Mouse (Mus musculus) retina, adult 2 months (tissue): Measurements from ENCODE around the gene 2510009E07Rik.
A peak's percentile ranks its signal among the peaks of the same experiment; 100 is the strongest.
"Not testable (repeated sequence)": the region's sequence is repeated elsewhere in the genome, so short reads cannot be mapped to it uniquely, and the experiment has no call there.

Experiments used
- DNase-seq: peaks from one replicate; pipeline ENCODE4 v3.0.0-alpha.2; 2012; ENCODE audit warnings: low read depth, low spot score

Gene 2510009E07Rik

DNA sequence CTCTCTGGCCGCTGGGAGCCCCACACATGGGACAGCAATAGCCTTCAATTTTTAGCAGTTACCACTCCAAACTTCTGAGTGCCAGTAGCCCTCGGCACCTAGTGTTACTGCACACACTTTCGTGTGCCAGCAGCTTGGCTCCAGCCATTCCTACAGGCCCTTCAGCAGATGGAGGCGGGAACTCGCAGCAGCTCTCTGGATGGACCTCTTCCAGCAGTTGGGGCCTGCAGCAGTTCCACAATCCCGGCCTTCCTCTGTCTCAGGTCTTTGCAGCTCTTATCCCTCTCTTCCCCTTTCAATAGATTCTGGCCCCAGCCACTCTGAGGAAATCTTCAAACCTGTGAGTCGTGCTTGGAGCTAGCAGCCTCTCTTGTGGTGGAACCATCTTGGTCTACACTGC, 17.7 kb downstream of the 2510009E07Rik start:
- no peak for DNase-seq

GRCm38 (mm10) chr16:21673651-21674050, 20.8 kb downstream of the 2510009E07Rik start:
- DNase-seq, result not testable (repeated sequence)

- DNase-seq, result not testable (repeated sequence)
Observed at GRCm38 (mm10) chr16:21673046-21673445, 21.4 kb downstream of the 2510009E07Rik start.

DNA sequence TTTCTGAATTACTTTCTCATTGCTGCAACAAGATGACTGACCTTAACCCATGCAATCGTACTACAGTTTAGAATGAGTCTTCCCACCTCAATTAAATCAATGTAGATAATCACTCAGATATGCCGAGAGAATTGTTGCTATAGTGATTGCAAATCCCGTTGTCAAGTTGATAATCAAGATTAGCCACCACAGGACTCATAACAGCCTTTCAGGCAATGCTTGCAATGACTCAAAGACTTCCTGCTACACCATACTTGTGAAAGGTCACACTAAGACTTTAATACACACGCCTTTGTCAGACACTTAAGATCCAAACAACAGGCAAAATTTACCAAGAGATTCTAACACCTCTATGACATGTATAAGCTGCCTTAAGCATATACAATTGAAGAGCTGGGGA, 22.6 kb downstream of the 2510009E07Rik start:
- no peak for DNase-seq

DNA sequence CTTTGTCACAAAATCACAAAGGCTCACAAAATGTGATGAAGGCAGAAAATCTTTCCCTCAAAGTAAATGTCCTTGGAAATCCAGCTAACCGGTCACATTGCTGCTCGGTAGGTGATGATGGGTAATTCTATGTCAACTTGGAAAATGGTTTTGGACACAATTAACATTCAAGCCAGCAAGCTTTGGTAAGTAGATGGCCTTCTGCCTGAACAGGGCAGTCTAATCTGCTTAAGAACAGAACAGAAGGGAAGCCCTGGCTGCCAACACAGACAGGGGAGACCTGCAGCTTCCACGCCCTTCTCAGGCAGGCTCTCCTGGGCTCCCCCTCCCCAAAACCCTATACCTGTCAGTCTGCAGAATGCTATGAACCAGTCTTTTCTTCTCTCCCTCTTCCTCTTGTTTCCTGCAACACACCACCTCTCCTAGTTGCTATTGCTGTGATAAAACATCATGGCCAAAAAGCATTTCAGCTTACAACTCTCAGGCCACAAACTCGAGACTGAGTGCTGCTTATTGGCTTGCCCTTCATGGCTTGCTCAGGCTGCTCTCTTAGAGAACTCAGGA, 29.0 kb downstream of the 2510009E07Rik start:
- DNase-seq, result peak; percentile 43

GRCm38 (mm10) chr16:21664633-21665363, 29.7 kb downstream of the 2510009E07Rik start:
- DNase-seq, result peak; percentile 69

GRCm38 (mm10) chr16:21655961-21656360, 38.5 kb downstream of the 2510009E07Rik start:
- DNase-seq, result no peak

- DNase-seq, result no peak
Observed at GRCm38 (mm10) chr16:21655291-21655690, 39.2 kb downstream of the 2510009E07Rik start.

GRCm38 (mm10) chr16:21654384-21654783, 40.1 kb downstream of the 2510009E07Rik start:
- no peak for DNase-seq

GRCm38 (mm10) chr16:21653151-21653550, 41.3 kb downstream of the 2510009E07Rik start:
- no peak for DNase-seq

- no peak for DNase-seq
Observed at GRCm38 (mm10) chr16:21651161-21651560, 43.3 kb downstream of the 2510009E07Rik start.

DNA sequence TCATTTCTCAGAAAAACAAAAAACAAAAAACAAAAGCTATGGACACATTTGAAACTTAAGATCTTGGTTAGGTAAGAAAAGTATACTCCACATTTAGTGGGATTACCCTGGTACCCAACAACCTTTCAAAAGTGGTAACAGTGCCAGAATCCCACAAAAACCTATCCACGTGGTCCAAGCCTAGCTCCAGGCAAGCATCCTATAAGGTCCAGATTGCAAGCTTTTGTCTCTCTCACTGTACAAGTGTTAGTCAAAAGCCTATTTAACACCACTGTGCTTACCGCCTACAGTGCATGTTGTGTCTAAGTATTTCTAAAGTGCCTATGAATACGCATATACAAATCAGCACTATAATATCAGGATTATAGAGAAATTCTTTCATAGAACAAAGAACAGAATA, 44.2 kb downstream of the 2510009E07Rik start:
- DNase-seq, result no peak

GRCm38 (mm10) chr16:21648800-21649199, 45.7 kb downstream of the 2510009E07Rik start:
- no peak for DNase-seq

GRCm38 (mm10) chr16:21646496-21646895, 48.0 kb downstream of the 2510009E07Rik start:
- DNase-seq, result no peak

DNA sequence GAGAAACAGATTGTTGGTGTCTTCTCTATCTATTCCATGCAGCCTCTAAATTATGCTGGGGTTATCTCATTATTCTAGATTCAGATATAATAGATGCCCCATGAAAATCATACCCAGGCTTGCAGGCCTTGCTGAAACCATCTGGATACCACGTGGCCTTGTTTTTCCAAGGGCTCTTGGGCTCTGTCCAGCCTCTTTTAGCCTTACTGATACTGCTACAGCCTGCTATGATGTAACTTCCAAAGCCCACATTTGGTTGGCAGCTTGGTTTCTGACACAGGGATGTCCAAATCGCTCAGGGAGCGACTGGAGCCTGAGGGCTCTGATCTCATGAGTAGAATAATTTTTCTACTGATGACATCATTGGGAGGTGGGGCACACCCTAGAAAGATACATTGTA, 48.5 kb downstream of the 2510009E07Rik start:
- no peak for DNase-seq

- no peak for DNase-seq
Observed at GRCm38 (mm10) chr16:21644574-21644973, 49.9 kb downstream of the 2510009E07Rik start.

GRCm38 (mm10) chr16:21644066-21644561, 50.4 kb downstream of the 2510009E07Rik start:
- DNase-seq, result no peak

DNA sequence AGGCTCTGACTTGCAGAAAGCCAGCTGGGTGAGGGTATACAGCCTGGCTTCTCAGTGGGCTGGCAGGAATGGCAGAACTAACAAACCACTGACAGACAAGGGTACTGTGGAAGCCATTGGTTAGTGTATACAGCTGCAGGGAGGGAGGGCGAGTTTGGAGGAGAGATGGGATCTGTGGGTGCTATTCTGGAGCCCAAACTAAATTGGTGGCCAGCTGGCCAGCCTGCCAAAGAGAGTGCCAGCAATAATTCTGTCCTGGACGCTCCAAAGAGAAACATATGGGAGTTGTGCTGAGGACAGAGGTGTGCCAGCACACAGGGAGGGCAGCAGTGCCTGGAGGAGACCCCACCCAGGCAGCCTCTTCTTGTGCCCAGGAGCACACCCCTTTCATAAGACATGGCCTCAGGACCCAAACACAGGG, 50.8 kb downstream of the 2510009E07Rik start:
- DNase-seq, result no peak

DNA sequence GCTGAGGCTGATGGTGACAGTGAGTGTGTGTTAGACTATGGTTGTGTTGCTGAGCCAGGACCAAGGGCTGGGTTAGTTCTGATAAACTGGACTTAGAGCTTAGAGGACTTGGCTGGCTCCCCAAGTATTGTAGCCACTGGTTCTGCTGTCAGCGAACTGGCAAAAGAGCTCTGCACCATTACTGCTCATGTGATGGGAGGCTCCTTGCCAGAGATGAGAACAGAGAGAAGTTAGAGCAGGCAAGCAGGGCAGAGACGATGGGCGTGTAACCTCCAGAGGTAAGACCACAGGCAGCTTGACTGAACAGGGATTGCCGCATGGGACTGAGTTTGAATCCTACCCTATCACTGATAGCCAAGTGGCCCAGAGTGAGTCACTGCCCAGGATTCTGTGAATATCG, 51.6 kb downstream of the 2510009E07Rik start:
- DNase-seq, result no peak

- no peak for DNase-seq
Observed at GRCm38 (mm10) chr16:21641944-21642343, 52.5 kb downstream of the 2510009E07Rik start.

- no peak for DNase-seq
Observed at GRCm38 (mm10) chr16:21640766-21641499, 53.5 kb downstream of the 2510009E07Rik start.

DNA sequence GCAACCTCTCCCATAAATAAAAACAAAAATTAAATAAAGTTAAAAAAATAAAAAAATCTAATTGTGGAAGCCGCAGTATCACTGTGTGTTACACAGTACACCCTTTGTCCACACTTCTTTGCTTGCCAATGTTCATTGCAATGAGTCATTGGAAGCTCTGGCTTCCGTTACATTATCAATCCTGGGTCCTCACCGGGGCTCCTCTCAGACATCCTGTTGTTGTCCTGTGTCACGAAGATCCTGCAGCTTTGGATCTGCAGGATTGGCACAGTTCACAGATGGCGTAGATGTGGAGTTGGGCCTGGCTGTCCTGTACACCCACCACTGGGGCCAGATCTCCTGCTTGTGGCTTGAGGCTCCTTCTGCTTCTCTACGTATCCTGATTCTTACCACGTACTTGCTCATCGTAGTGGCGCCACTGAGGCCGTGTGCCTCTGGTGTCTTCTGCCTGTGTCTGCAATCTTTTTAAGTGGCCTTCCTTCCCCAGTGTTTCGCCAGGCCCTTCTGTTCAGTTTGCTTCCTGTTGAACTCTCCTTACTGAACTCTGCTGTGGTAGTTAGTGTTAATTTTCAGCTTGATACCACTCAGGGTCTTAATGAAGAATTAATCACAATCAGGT, 57.2 kb downstream of the 2510009E07Rik start:
- DNase-seq, result no peak
